ENCODE assay signal across 10 mouse cellular contexts in the genomic region with DNA sequence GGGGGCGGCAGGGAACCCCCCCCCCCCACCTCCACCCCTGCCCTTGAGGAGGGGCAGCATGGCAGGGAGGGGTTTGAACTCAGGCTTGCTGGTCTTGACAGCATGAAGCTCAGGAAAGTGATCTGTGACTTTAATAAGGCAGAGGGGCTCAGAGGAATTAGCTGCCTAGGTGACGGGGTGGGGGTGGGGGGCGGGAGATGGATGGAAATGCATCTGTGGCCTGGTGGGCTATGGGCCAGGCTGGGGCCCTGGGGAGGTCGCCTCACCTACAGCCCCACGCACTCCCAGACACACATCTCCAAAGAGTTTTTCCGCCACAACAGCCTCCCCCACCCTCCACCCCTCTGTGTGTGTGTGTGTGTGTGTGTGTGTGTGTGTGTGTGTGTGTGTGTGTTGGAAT.
DNase-seq lines count a peak whose midpoint lies in the region; ATAC-seq lines count a peak whose summit lies in the region.
"Had no signal": no experiment of that assay in that cellular context is flagged by ENCODE, and none has a peak within 500 bp of the region (broad histone marks: within the 10 kb centered on the region; RNA-seq: fewer than 3 reads in every experiment).

No protein-coding gene starts in this region.

- H3K4me2 ChIP-seq in kidney, embryonic 14.5 days (replicated peaks; ENCODE audit: low read depth, low read length) = peak overlapping the region; percentile 17; the same call in 1 of the 2 replicates
- H3K4me2 ChIP-seq in forebrain, embryonic 11.5 days (ENCODE audit: low read depth, low read length, severe bottlenecking) = peak overlapping the region; percentile 41; the same call in 1 of the 2 replicates
- peak overlapping the region; percentile 31 for H3K4me2 ChIP-seq in intestine, embryonic 15.5 days (replicated peaks)
- peak overlapping the region; percentile 38 for H3K4me2 ChIP-seq in neural tube, embryonic 13.5 days

- DNase-seq in kidney, adult 8-10 months = no peak
- no peak for DNase-seq in forebrain, embryonic 11.5 days (ENCODE audit: low spot score)
- DNase-seq in frontal cortex, postnatal 25 days (ENCODE audit: low spot score in 2 of 2) = no peak
- no peak for DNase-seq in left cerebral cortex, postnatal 36 days (ENCODE audit: low spot score in 2 of 2)
- no peak for DNase-seq in cerebellum, adult 11 months

- intact Hi-C loops in left cerebral cortex, postnatal 36 days (cut with DNase I) = no loop called here

- no peak overlapping the region for H3K4me3 ChIP-seq in kidney, embryonic 14.5 days (ENCODE audit: low read length)
- H3K4me3 ChIP-seq in forebrain, embryonic 11.5 days (ENCODE audit: low read depth, low read length) = no peak overlapping the region
- H3K4me3 ChIP-seq in intestine, embryonic 15.5 days (replicated peaks) = no peak overlapping the region
- H3K4me3 ChIP-seq in neural tube, embryonic 13.5 days = no peak overlapping the region
- H3K4me3 ChIP-seq: erythroblast, embryonic 14.5 days had no signal

- WGBS in kidney, embryonic 14.5 days = 22% methylated on average over 6 of the region's 6 CpGs
- WGBS in forebrain, embryonic 11.5 days = 13% methylated on average over 5 of the region's 6 CpGs
- 41% methylated on average over 6 of the region's 6 CpGs for WGBS in intestine, embryonic 15.5 days
- 7% methylated on average over 6 of the region's 6 CpGs for WGBS in neural tube, embryonic 13.5 days

- peaks cover 60% of the 10 kb centered on the region for H3K4me1 ChIP-seq in kidney, embryonic 14.5 days (ENCODE audit: control insufficient read depth, insufficient read depth, low read length)
- H3K4me1 ChIP-seq in forebrain, embryonic 11.5 days (replicated peaks; ENCODE audit: control insufficient read depth, insufficient read depth, low read length) = peaks cover 62% of the 10 kb centered on the region
- peaks cover 28% of the 10 kb centered on the region for H3K4me1 ChIP-seq in intestine, embryonic 15.5 days (replicated peaks)
- H3K4me1 ChIP-seq in neural tube, embryonic 13.5 days (replicated peaks) = peaks cover 70% of the 10 kb centered on the region

- H3K9ac ChIP-seq in kidney, embryonic 14.5 days (ENCODE audit: low read depth, low read length) = no peak overlapping the region
- peak overlapping the region; percentile 35; the same call in 1 of the 2 replicates for H3K9ac ChIP-seq in forebrain, embryonic 11.5 days (ENCODE audit: low read length)
- no peak overlapping the region for H3K9ac ChIP-seq in intestine, embryonic 15.5 days
- H3K9ac ChIP-seq in neural tube, embryonic 13.5 days = peak overlapping the region; percentile 61

- no peaks in the 10 kb centered on the region for H3K27me3 ChIP-seq in kidney, embryonic 14.5 days (ENCODE audit: control insufficient read depth, insufficient read depth, low read length)
- no peaks in the 10 kb centered on the region for H3K27me3 ChIP-seq in forebrain, embryonic 11.5 days (ENCODE audit: control insufficient read depth, insufficient read depth, low read length)
- H3K27me3 ChIP-seq in intestine, embryonic 15.5 days (replicated peaks) = no peaks in the 10 kb centered on the region
- H3K27me3 ChIP-seq in neural tube, embryonic 13.5 days = no peaks in the 10 kb centered on the region
- H3K27me3 ChIP-seq: CH12.LX had no signal

- ATAC-seq in kidney, embryonic 14.5 days (ENCODE audit: low FRiP score, low TSS enrichment) = no peak; the same call in 1 of the 2 replicates
- ATAC-seq in forebrain, embryonic 11.5 days (replicated peaks; ENCODE audit: low FRiP score) = peak; percentile 34
- ATAC-seq in intestine, embryonic 15.5 days = no peak
- peak; percentile 68 for ATAC-seq in neural tube, embryonic 13.5 days (ENCODE audit: low read depth)

- no peaks in the 10 kb centered on the region for H3K36me3 ChIP-seq in kidney, embryonic 14.5 days (ENCODE audit: control insufficient read depth, insufficient read depth, low read length)
- H3K36me3 ChIP-seq in forebrain, embryonic 11.5 days (ENCODE audit: control insufficient read depth, insufficient read depth, low read length) = no peaks in the 10 kb centered on the region
- H3K36me3 ChIP-seq in intestine, embryonic 15.5 days = no peaks in the 10 kb centered on the region
- no peaks in the 10 kb centered on the region for H3K36me3 ChIP-seq in neural tube, embryonic 13.5 days

- no peaks in the 10 kb centered on the region for H3K9me3 ChIP-seq in kidney, embryonic 14.5 days (ENCODE audit: control insufficient read depth, low read length)
- H3K9me3 ChIP-seq in forebrain, embryonic 11.5 days (ENCODE audit: control insufficient read depth, low read length) = no peaks in the 10 kb centered on the region
- no peaks in the 10 kb centered on the region for H3K9me3 ChIP-seq in intestine, embryonic 15.5 days
- no peaks in the 10 kb centered on the region for H3K9me3 ChIP-seq in neural tube, embryonic 13.5 days

- peak overlapping the region; percentile 7; the same call in 1 of the 2 replicates for H3K27ac ChIP-seq in kidney, embryonic 14.5 days (ENCODE audit: low read depth, low read length)
- peak overlapping the region; percentile 94 for H3K27ac ChIP-seq in forebrain, embryonic 11.5 days (ENCODE audit: low read depth, low read length)
- peak overlapping the region; percentile 62 for H3K27ac ChIP-seq in intestine, embryonic 15.5 days
- H3K27ac ChIP-seq in neural tube, embryonic 13.5 days (replicated peaks) = peak overlapping the region; percentile 94

Comparison
In these comparisons a context has a peak if more than half of its experiments do, and no peak if none do; other contexts are left out.
1. ATAC-seq: peak in forebrain, embryonic 11.5 days (single experiment) and neural tube, embryonic 13.5 days (single experiment); none in kidney, embryonic 14.5 days (single experiment) and intestine, embryonic 15.5 days (single experiment).
2. H3K27ac ChIP-seq: peak in every context shown above with its lines; median percentile 94 in forebrain, embryonic 11.5 days; 94 in neural tube, embryonic 13.5 days; 62 in intestine, embryonic 15.5 days; 7 in kidney, embryonic 14.5 days.
3. H3K9ac ChIP-seq: peak in forebrain, embryonic 11.5 days (single experiment) and neural tube, embryonic 13.5 days (single experiment); none in kidney, embryonic 14.5 days (single experiment) and intestine, embryonic 15.5 days (single experiment).
4. Peak in every context shown above with its lines, with median percentiles within 50 percentile points of each other: H3K4me2 ChIP-seq.